In the genomic region with DNA sequence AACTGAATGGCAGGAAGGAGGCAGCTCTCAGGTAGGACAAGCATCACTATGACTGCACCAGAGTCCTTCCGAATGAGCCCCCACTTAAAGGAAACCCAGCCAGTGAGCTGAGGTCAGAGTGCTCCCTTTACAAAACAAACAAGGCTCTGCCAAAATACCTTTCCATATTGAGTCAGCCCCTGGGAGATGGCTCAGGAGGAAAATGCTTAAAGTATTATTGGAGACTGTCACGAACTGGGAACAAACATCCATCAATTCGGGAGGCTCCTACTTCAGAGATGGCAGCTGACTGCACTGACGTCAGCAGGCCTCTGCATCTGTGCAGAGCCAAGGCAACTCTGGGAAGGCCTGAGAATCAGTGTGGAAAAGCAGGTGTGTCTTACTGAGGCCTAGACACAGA, we compare ENCODE assay signal across 14 mouse cellular contexts.
A peak's percentile ranks its signal among the peaks of the same experiment; 100 is the strongest.
DNase-seq lines count a peak whose midpoint lies in the region; ATAC-seq and TF ChIP-seq lines count a peak whose summit lies in the region.
"Had no signal": no experiment of that assay in that cellular context is flagged by ENCODE, and none has a peak within 500 bp of the region (broad histone marks: within the 10 kb centered on the region; RNA-seq: fewer than 3 reads in every experiment).

No protein-coding gene starts in this region.

- peak overlapping the region; percentile 2; the same call in 1 of the 2 replicates for H3K27ac ChIP-seq in hindbrain, embryonic 13.5 days
- no peak overlapping the region for H3K27ac ChIP-seq in hindbrain, embryonic 12.5 days
- H3K27ac ChIP-seq in forebrain, postnatal 0 days (ENCODE audit: low read depth, low read length): no peak overlapping the region
- H3K27ac ChIP-seq: liver, embryonic 15.5 days; midbrain, embryonic 15.5 days had no signal

- H3K36me3 ChIP-seq in hindbrain, embryonic 13.5 days: no peaks in the 10 kb centered on the region
- no peaks in the 10 kb centered on the region for H3K36me3 ChIP-seq in hindbrain, embryonic 12.5 days
- H3K36me3 ChIP-seq in forebrain, postnatal 0 days (ENCODE audit: insufficient read depth): no peaks in the 10 kb centered on the region
- H3K36me3 ChIP-seq: liver, embryonic 15.5 days; midbrain, embryonic 15.5 days had no signal

- no peak overlapping the region for H3K4me3 ChIP-seq in hindbrain, embryonic 13.5 days
- no peak overlapping the region for H3K4me3 ChIP-seq in hindbrain, embryonic 12.5 days
- no peak overlapping the region for H3K4me3 ChIP-seq in forebrain, postnatal 0 days (ENCODE audit: low read depth, low read length)
- H3K4me3 ChIP-seq: liver, embryonic 15.5 days; midbrain, embryonic 15.5 days had no signal

- H3K27me3 ChIP-seq in hindbrain, embryonic 13.5 days: no peaks in the 10 kb centered on the region
- H3K27me3 ChIP-seq in hindbrain, embryonic 12.5 days: no peaks in the 10 kb centered on the region
- no peaks in the 10 kb centered on the region for H3K27me3 ChIP-seq in Patski
- no peaks in the 10 kb centered on the region for H3K27me3 ChIP-seq in forebrain, postnatal 0 days (ENCODE audit: insufficient read depth, low read length)
- H3K27me3 ChIP-seq: liver, embryonic 15.5 days; midbrain, embryonic 15.5 days had no signal

- DNase-seq in adrenal gland, postnatal 36 days: peak; percentile 21 to 37
- DNase-seq in adrenal gland, postnatal 25 days: no peak
- DNase-seq in Patski (ENCODE audit: low read depth, low spot score): peak; percentile 42
- DNase-seq in mesoderm, embryonic 11.5 days (ENCODE audit: low read depth, low spot score): peak; percentile 35
- DNase-seq in forebrain, postnatal 0 days: no peak
- DNase-seq in yolk sac, embryonic 10.5 days (ENCODE audit: low spot score): no peak
- DNase-seq: cerebellum, adult 9-11 months; lung, postnatal 4 days; spleen, adult 18-20 months had no signal

- no peak overlapping the region for H3K9ac ChIP-seq in hindbrain, embryonic 13.5 days
- no peak overlapping the region for H3K9ac ChIP-seq in hindbrain, embryonic 12.5 days
- H3K9ac ChIP-seq in forebrain, postnatal 0 days: no peak overlapping the region
- H3K9ac ChIP-seq: liver, embryonic 15.5 days; midbrain, embryonic 15.5 days had no signal

- no peaks in the 10 kb centered on the region for H3K9me3 ChIP-seq in hindbrain, embryonic 13.5 days
- no peaks in the 10 kb centered on the region for H3K9me3 ChIP-seq in hindbrain, embryonic 12.5 days (replicated peaks)
- H3K9me3 ChIP-seq in forebrain, postnatal 0 days (ENCODE audit: low read length): no peaks in the 10 kb centered on the region
- H3K9me3 ChIP-seq: liver, embryonic 15.5 days; midbrain, embryonic 15.5 days had no signal

- WGBS in hindbrain, embryonic 13.5 days: 51% methylated on average over 4 of the region's 4 CpGs
- 50% methylated on average over 4 of the region's 4 CpGs for WGBS in hindbrain, embryonic 12.5 days
- WGBS in forebrain, postnatal 0 days: 49% methylated on average over 4 of the region's 4 CpGs

- peaks cover 15% of the 10 kb centered on the region; the same call in 1 of the 2 replicates for H3K4me1 ChIP-seq in hindbrain, embryonic 13.5 days (replicated peaks)
- H3K4me1 ChIP-seq in hindbrain, embryonic 12.5 days: peaks cover 9% of the 10 kb centered on the region; the same call in 1 of the 2 replicates
- H3K4me1 ChIP-seq in forebrain, postnatal 0 days (ENCODE audit: insufficient read depth): no peaks in the 10 kb centered on the region
- H3K4me1 ChIP-seq: liver, embryonic 15.5 days had no signal

- no peak for TF ChIP-seq CTCF in Patski (IDR thresholded peaks at IDR 0.05)
- no peak for TF ChIP-seq CTCF in forebrain, postnatal 0 days (IDR thresholded peaks at IDR 0.05; ENCODE audit: low read depth)

- no peak for ATAC-seq in hindbrain, embryonic 13.5 days (ENCODE audit: low FRiP score)
- no peak for ATAC-seq in hindbrain, embryonic 12.5 days (ENCODE audit: low FRiP score)
- peak; percentile 54 for ATAC-seq in Patski
- ATAC-seq in forebrain, postnatal 0 days: no peak
- ATAC-seq: inflammation-experienced regulatory T-cells, adult 6 months; midbrain, embryonic 15.5 days had no signal

- H3K4me2 ChIP-seq in hindbrain, embryonic 13.5 days: no peak overlapping the region
- H3K4me2 ChIP-seq in hindbrain, embryonic 12.5 days (replicated peaks): no peak overlapping the region
- H3K4me2 ChIP-seq in forebrain, postnatal 0 days (ENCODE audit: low read depth): no peak overlapping the region
- H3K4me2 ChIP-seq: liver, embryonic 15.5 days; midbrain, embryonic 15.5 days had no signal

- POLR2A ChIA-PET in Patski (lab: Charles Lee): no interaction called here

- CTCF ChIA-PET in Patski (lab: Charles Lee): no interaction called here

- in situ Hi-C loops in Patski (cut with MboI; ENCODE audit: low pct_unique_long_range_greater_than_20kb): no loop called here

Comparison
In these comparisons a context has a peak if more than half of its experiments do, and no peak if none do; other contexts are left out.
1. DNase-seq: peak in adrenal gland, postnatal 36 days (2 of 2), Patski (single experiment) and mesoderm, embryonic 11.5 days (single experiment); none in adrenal gland, postnatal 25 days (single experiment), forebrain, postnatal 0 days (single experiment) and yolk sac, embryonic 10.5 days (single experiment).